In genomic region chr19:36874651-36875050, GRCm38 (mm10) we compare ENCODE assay signal across 19 mouse cellular contexts. TPM values are rescaled to one million over a fixed set of nuclear protein-coding genes. Genes with fewer than 3 reads are reported as not detected.
DNase-seq lines count a peak whose midpoint lies in the region.
"Had no signal": no experiment of that assay in that cellular context is flagged by ENCODE, and none has a peak within 500 bp of the region (broad histone marks: within the 10 kb centered on the region; RNA-seq: fewer than 3 reads in every experiment).

No protein-coding gene starts in this region.

- DNase-seq in 416B (ENCODE audit: low read depth), result peak; percentile 61
- DNase-seq in fat pad, adult 2 months (ENCODE audit: extremely low read depth, low read depth, low spot score), result peak; percentile 63
- DNase-seq in gonadal fat pad, adult 2 months (ENCODE audit: low read depth), result peak; percentile 58
- DNase-seq in layer of hippocampus, adult 8-10 months (ENCODE audit: low spot score in 2 of 2), result no peak
- no peak for DNase-seq in adrenal gland, postnatal 25 days
- DNase-seq in cerebellum, adult 9-11 months, result no peak
- DNase-seq: adrenal gland, adult 2 months; adrenal gland, adult 8-10 months; adrenal gland, postnatal 10 days; adrenal gland, postnatal 14 days; adrenal gland, postnatal 36 days; B cell, adult 2 months; cerebellum, adult 11 months; cerebellum, adult 11-12 months; cerebellum, adult 18-20 months; cerebellum, adult 2 months; cerebellum, adult 8-10 months had no signal

RNA-seq across cellular contexts. Expression of gene Tnks2, which starts 40.6 kb away (rescaled TPM):
- polyA plus RNA-seq in gonadal fat pad, adult 2 months (2012; rRNA removed), result 33.7 and 35.9 TPM in 2 replicates
- 100 to 1,000 TPM; 113 to 120 (median 119) TPM for total RNA-seq in layer of hippocampus, adult 8-10 months (2022)
- 109 and 135 TPM in 2 replicates for total RNA-seq in adrenal gland, postnatal 25 days (2021)

RNA-seq across cellular contexts. Expression of gene Fgfbp3, which starts 44.8 kb away (rescaled TPM):
- polyA plus RNA-seq in gonadal fat pad, adult 2 months (2012; rRNA removed), result 1.9 and 2.8 TPM in 2 replicates
- total RNA-seq in layer of hippocampus, adult 8-10 months (2022), result 1 to 10 TPM; 6.0 to 8.2 (median 6.4) TPM
- 3.3 and 8.0 TPM in 2 replicates for total RNA-seq in adrenal gland, postnatal 25 days (2021)
- polyA plus RNA-seq: activated CD4-positive, CD25-positive, alpha-beta regulatory T cell, adult 4 months; CD4-positive, CD25-positive, alpha-beta regulatory T cell, adult 4 months had no signal

RNA-seq across cellular contexts. Expression of gene Btaf1, which starts 51.2 kb away (rescaled TPM):
- 5.4 and 6.3 TPM in 2 replicates for polyA plus RNA-seq in gonadal fat pad, adult 2 months (2012; rRNA removed)
- total RNA-seq in layer of hippocampus, adult 8-10 months (2022), result 10 to 100 TPM; 21.4 to 34.2 (median 25.7) TPM
- total RNA-seq in adrenal gland, postnatal 25 days (2021), result 24.0 and 30.9 TPM in 2 replicates

Comparison
In these comparisons a context has a peak if more than half of its experiments do, and no peak if none do; other contexts are left out.
1. DNase-seq: peak in 416B (single experiment), fat pad, adult 2 months (single experiment) and gonadal fat pad, adult 2 months (single experiment); none in layer of hippocampus, adult 8-10 months (0 of 2), adrenal gland, postnatal 25 days (single experiment) and cerebellum, adult 9-11 months (single experiment).